Mouse (Mus musculus): ENCODE results near the gene Sgsm1.

GRCm38 (mm10) chr5:113301841-113302240, 8.7 kb downstream of the Sgsm1 start:
- no peak for TF ChIP-seq POLR2A (IDR thresholded peaks at IDR 0.05; ENCODE audit: borderline replicate concordance, control insufficient read depth, low read depth, low read length)
- no peak for TF ChIP-seq CTCF (IDR thresholded peaks at IDR 0.05; ENCODE audit: control insufficient read depth, insufficient read depth, low read length)
